Mouse (Mus musculus) B cell, adult 2 months (primary cell): ENCODE results near the gene Ccdc189.

Source experiments
- DNase-seq, 2 experiments: peaks; one replicate each; pipeline ENCODE4 v3.0.0; 2022

Gene Ccdc189

DNA sequence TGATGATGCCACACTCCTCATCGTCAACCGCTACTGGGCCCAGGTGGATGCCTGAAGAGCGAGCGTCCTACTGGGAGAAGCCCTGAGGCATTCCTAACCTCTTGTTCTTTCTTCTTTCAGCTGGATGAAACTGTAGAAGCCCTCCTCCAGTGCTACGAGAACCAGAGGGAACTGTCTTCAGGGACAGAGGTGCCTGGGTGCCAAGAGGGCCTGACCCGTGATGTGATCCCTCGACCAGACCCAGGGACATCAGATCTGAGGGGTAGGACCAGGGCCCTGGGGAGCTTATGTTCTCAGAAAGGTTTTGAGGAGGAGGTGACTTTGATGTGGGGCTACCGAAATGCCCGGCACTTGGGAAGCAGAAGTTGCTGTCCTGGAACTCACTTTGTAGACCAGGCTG is 1.2 kb upstream of the Ccdc189 start:
- DNase-seq: no peak

DNA sequence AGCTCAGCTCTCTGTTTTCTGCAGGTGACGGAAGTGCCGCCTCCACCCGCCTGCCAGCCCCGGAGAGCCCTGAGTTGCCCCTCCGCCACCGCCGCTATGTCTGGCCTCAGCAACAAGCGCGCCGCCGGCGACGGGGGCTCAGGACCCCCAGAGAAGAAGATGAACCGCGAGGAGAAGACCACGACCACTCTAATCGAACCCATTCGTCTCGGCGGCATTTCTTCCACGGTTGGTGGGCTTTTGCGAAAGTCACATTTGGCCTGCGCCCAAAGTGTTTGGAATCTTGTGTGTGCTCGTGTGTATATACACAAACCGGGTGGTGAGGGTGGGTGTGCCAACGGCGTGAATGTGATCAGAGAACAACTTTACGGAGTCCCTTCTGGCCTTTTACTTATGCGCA is 506 bp upstream of the Ccdc189 start:
- no peak for DNase-seq

GRCm38 (mm10) chr7:127587196-127587595 is 1.2 kb downstream of the Ccdc189 start:
- no peak for DNase-seq

DNA sequence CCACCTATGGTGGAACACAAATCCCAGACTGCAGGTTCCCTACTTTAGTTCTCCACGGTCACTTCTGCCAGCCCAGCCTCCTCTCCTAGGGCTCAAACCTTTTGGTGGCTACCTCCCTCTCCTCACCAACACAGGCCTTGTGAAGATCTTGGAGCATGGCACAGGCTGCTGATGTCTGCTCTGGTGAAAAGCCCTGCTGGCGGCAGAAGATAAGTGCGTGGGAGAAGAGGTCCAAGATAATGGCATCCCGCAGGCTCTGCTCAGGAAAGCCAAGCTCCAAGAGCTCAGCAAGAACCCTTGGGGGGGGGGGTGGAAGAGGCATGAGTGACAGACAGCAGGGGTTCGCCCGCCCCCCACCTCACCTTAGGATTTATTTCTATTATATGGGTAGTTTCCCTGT is 2.2 kb downstream of the Ccdc189 start:
- no peak for DNase-seq

GRCm38 (mm10) chr7:127585031-127585430 is 3.4 kb downstream of the Ccdc189 start:
- no peak for DNase-seq

- no peak for DNase-seq
These were observed 5.1 kb downstream of the Ccdc189 start for GRCm38 (mm10) chr7:127583260-127583659.

DNA sequence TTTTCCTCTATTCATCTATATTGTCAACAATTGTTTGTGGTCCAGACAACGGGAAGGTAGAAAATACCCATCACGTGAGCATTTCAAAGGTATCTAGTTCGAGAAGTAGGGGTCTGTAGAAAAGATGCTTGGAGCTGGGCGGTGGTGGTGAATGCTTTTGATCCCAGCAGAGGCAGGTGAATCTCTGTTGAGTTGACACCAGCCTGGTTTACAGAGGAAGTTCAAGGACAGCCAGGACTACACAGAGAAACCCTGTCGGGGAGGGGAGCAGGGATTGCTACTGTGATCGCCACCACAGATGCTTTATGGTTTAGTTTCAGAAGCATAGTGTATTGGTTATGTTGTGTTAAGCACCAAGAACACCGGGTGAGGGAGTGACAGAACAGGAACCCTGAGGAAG is 14.3 kb downstream of the Ccdc189 start:
- DNase-seq: no peak

- DNase-seq: peak; percentile 20
These were observed 14.8 kb downstream of the Ccdc189 start for GRCm38 (mm10) chr7:127573503-127574008.

DNA sequence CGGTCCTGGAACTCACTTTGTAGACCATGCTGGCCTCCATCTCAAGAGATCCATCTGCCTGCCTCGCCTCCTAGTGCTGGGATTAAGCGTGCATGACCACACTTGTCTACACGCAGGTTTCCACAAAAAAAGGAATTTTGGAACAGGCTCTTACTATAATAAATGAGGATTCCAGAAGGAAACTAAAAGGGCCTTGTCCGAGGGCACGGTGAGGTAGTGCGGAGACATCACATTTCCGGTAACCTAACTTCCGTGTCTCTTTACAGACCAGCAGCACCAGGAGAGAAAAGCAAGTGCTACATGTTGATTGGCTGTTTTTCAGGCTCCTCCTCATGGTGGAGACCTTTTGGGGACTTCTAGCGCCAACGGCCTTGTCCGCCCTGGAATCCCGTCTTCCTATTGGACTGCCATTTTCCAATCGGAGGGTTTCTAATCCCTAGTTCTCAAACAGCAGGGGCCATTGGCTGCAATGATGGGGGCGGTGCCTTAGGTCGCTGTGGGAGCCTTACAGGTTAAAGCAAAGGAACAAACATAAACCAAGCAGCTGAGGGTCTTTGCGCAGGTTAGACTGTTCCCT is 15.4 kb downstream of the Ccdc189 start, which contains the start of gene Phkg2:
Phkg2 (plus strand) TSS at position 446 of the 577 bp plus-strand sequence.
- DNase-seq: peak; percentile 83 to 89

DNA sequence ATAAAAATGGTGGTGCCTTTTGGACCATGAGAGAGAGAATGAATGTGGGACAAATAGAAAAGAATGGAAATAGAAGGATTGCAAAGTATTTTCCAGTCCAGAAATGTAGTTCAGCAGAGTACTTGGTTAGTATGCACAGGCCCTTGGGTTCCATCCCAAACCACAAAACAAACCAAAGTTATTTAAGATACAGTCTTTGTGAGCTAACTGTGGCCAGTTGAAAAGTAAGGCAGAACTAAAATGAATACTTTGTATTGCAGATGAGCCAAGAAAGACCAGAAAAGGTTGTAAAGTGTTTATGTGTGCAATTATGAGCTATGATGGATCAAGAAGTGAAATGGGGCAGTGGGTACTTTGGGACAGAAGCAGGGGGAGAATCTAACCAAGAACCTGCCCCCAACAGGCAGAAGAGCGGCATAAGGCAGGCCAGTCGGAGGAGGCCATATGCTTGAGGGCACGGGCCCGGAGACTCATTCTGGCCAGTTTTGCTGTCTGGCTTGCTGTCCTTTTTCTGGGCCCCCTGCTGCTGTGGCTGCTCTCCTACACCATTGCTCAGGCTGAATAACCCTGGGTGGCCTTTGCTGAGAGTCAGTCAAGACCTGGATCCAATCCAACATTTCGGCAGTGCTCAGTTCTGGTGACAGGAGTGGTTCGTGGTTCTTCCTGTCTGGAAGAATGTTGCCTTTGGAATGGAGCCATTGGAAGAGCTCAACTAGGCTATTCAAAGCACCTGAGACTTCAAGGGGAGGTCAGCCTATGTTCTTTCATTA is 23.8 kb downstream of the Ccdc189 start:
- DNase-seq: no peak

- no peak for DNase-seq
These were observed 27.0 kb downstream of the Ccdc189 start, which contains the start of gene Tmem265 for GRCm38 (mm10) chr7:127561340-127561858. TSS of gene Tmem265 (plus strand) at chr7:127561390.

- no peak for DNase-seq
These were observed 27.8 kb downstream of the Ccdc189 start for GRCm38 (mm10) chr7:127560580-127560979.

DNA sequence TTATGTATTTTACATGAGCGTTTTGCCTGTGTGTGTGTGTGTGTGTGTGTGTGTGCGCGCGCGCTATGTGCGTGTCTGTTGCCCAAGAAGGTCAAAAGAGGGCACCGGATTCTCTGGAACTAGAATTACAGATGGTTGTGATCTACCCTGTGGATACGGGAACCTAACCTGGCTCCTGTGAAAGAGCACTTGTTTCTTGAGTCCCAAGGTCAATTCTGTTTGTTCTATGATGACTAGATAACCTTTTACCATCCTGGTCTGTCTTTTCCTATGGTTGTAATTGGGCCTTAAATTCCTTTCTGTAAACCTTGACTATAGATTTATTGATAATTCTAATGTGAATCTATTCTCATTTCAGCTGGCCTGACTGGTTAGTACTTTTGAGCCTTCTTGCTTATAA is 36.8 kb downstream of the Ccdc189 start:
- no peak for DNase-seq

- DNase-seq: no peak
These were observed 39.1 kb downstream of the Ccdc189 start for GRCm38 (mm10) chr7:127549116-127549835.

DNA sequence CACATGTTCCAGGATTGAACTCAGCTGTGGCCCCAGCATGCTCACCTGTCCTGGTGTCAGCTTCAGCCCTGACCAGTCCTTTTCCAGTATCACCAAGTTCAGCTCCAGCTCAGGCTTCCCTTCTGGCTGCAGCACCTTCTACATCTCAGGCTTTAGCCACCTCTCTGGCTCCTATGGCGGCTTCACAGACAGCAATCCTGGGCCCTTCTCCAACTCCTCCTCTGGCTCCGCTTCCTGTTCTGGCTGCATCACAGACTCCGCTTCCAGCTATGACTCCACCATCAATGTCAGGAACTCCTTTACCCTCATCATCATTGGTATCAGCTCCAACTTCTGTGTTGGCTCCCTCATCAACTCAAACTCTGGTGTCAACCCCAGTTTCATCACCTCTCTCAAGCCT is 46.7 kb downstream of the Ccdc189 start:
- no peak for DNase-seq
